Mouse (Mus musculus): Measurements from ENCODE around the gene Mtap.

Mtap gene

GRCm38 (mm10) chr4:89212178-89212577, 75.3 kb downstream of the Mtap start:
- no peak for DNase-seq (ENCODE audit: low read depth, low spot score)

All from retina, adult 2 months (tissue).